Mouse (Mus musculus) lung, postnatal 25 days (tissue): ENCODE data around the gene Ankrd65.
A peak's percentile ranks its signal among the peaks of the same experiment; 100 is the strongest.
"Not testable (repeated sequence)": the region's sequence is repeated elsewhere in the genome, so short reads cannot be mapped to it uniquely, and the experiment has no call there.

Experiments
- DNase-seq: peaks from one replicate; pipeline ENCODE4 v3.0.0; 2022; ENCODE audit warnings: low spot score

Gene Ankrd65

GRCm38 (mm10) chr4:155790021-155790489, at the start of gene Ankrd65:
TSS of gene Ankrd65 (plus strand) at chr4:155790439.
- no peak for DNase-seq

GRCm38 (mm10) chr4:155740681-155741080, 49.6 kb upstream of the Ankrd65 start:
- not testable (repeated sequence) for DNase-seq

- no peak for DNase-seq
These were observed 47.6 kb upstream of the Ankrd65 start for GRCm38 (mm10) chr4:155742684-155743083.

DNA sequence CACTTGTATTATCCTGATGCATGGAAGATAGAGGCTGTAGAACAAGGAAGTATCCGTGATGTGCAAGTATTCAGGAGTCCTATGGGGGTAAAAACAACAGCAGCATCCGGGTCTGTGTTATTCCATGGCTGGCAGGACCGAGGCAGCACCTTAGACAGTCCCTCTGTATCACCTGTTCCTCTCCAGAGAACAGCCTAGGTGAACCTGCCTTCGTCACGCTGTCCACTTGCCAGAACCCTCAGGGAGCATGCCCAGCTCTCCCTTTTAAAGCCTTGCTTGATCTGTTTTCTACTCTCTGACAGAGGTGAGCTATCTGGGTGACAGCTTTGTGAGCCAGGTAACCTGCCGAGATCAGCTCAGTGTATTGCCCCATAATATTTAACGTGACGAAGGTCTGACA, 45.8 kb upstream of the Ankrd65 start:
- DNase-seq = no peak

DNA sequence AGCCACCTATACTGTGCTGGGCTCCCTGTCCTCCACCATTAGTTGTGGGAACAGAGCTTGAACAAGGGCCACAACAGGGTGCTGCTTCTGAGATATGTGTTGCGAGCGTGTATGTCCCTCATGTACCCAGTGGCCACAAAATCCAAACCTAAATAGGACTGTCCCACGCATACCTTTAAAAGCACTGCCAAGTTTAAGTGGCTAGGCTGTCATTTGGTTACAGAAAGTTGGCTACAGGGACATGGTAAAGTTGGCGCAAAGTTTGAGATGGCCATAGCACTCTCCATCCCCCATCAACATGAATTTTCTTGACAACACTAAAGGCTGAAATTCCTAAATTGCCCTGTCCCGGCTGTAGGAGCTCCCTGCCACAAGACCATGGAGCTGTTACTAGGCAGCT, 45.1 kb upstream of the Ankrd65 start:
- DNase-seq = no peak

DNA sequence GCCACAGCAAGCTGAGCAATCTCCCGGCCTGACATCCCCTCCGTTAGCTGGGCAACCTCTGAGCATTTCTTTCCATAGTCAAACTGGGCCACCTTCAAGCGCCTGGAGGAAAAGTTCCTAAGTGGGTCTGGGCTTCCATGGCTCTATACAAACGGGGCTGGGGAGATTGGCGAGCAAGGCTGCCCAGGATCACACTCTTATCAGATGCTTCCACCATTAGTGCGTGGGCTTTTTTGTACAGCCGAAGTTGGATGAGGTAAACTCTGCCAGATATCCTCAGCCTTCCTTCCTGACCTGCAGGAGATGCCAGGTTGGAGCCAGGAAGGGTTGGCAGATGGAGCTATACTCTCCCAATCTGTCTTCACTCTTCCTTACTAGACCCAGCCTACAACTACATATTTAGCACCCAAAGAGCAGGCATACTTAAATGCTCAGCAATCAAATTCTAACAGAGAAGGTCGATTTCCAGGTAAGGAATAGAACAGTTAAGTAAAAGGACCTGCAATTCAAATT, 44.1 kb upstream of the Ankrd65 start:
- DNase-seq = no peak

DNA sequence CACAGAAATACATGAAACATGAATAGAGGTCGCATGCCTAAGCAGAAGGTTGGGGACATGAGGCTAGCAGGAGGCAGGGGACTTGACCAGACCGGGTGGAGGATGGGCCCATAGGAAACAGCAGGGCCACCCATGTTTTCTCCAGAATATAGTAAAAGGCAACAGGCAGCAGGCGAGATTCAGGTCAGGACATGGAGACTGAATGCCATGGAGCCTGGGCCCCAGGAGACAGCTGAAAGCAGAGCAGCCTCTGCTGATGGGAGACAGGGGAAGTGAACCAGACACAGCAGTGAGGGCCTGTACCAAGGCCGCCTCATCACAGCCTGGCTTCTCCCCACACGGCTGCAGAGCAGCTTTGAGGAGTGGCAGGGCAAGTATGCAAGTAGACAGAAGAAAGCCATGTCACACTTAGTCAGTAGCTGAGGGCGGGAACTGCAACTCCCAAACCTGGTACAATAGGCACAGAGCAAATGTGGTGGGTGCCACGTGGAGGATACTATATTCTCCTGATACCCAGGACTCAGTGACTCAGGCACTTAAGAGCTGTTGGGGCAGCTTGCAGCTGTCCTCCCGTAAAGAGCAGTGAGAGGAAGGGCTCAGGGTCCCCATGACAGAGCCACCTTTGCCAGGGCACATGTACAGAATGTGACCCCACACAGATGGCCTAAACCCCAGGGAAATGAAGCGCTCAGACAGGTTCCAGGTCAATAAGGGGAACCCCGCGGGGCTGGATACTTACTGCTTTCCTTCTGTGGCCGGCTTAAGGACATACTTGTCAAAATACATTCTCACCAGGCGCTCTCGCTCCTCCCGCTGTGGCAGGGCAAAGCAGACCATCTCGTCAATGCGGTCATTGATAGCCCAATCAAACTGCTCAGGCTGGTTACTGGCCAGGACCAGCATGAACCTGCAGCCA, 43.4 kb upstream of the Ankrd65 start:
- DNase-seq = no peak

DNA sequence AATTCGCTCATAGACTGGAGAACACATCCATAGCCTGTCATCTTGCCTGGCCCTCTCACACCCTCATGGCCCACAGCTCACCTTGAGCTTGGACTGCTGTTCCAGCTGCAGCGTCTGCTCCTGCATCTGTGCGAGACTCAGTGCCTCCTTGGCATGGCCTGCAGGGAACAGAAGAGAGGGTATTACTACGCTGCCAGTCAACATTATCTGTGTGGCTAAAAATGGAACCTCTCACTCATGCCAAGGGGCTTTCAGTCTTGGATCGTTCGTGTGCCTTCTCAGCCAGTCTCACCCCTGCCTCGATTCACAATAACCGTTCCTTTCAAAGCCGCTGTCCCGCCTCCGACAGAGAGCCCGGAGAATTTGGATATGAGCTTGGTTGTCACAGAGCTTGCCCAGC, 33.2 kb upstream of the Ankrd65 start:
- no peak for DNase-seq

GRCm38 (mm10) chr4:155759862-155760612, 30.2 kb upstream of the Ankrd65 start:
- DNase-seq = peak; percentile 30

- peak; percentile 97 for DNase-seq
These were observed 29.5 kb upstream of the Ankrd65 start, which contains the start of gene Atad3a for GRCm38 (mm10) chr4:155760613-155761355. TSS of gene Atad3a (minus strand) at chr4:155761093.

GRCm38 (mm10) chr4:155761356-155762099, 28.7 kb upstream of the Ankrd65 start:
- no peak for DNase-seq

DNA sequence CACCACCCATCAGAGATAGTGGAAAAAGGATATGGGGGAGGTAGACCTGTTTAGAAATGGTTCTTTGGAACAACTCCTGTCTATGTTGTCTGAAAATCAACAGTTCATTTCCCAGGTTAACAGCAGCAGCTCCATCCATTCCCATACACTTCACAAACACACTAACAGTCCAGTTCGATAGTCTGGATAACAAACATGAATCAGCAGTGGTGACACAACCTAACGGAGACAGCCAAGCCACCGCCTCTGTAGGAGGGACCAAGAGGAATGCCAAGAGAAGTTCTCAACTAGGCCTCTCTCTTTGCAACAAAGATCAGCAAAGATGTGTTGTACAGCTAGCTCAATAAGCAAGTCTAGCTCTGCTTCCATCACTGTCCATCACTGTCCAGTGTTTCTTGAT, 27.9 kb upstream of the Ankrd65 start:
- no peak for DNase-seq

GRCm38 (mm10) chr4:155769496-155769879, 20.8 kb upstream of the Ankrd65 start:
- no peak for DNase-seq

- peak; percentile 92 for DNase-seq
These were observed 20.2 kb upstream of the Ankrd65 start for GRCm38 (mm10) chr4:155769880-155770512.

DNA sequence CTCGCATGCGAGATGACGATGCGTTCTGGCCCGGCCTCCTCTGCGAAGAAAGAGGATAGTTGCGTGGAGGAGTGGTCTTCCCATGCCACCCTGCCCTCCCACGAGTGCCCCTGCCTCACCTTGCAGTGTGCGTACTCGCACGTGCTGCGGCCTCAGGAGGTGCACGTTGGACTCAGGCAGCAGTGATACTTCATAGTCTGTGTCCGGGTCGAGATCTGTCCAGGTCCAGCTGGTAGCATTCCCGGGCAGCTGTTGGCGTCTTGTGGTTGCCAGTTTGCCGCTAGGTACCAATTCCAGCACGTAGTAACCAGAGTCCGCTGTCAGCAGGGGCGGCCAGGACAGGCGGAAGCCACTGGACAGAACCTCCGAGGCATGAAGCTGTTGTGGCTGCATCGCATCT, 19.6 kb upstream of the Ankrd65 start:
- no peak for DNase-seq

- DNase-seq = no peak
These were observed 18.5 kb upstream of the Ankrd65 start for GRCm38 (mm10) chr4:155771706-155772105.

DNA sequence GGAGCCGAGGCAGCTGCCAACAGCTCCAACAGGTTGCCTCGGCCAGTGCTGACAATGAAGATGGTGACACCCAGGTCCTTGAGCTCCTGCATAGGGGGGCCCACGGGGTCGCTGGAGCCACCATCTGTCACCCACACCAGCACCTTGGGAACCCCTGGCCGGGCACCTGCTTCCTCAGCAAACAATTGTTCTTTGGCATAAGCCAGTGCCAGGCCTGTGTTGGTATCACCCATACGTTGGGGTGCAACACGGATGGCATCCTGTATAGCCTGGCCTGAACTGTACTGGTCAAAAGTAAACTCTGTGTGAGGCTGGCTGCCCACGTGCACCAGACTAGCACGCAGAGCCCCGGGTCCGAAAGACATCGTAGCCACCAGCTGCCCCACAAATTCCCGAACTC, 17.5 kb upstream of the Ankrd65 start:
- no peak for DNase-seq

DNA sequence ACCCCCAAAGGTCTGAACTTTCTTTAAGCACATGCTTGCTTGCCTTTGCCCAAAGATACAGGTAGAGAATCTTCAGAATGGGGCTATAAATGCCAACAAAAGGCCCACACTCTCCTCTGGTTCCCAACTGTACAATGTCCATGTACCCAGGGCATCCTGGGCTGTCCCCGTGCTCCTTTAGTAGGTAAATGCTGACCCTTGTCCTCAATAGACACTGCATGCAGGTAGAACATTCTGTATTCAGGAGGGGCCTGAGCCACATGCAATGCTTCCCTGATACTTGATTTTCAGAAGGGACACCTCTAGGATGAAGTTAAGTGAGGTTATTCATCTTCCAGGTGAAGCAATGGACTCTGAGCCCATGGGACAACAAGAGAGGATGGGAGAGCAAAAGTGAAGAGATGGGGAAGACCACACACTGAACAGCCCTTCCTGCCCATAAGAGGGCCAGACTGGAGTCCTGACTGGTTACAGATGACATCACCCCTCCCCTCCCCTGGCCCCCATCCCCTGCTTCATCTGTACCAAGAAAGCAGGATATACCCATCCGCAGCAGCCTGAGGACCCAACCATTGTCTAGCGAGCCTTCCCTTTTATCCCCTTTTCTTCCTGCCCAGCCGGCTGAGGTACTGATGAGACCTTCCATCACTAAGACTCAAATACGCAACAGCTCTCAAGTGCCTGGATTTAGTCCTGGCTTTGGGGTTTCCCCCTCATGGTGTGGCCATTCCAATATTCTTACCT, 16.7 kb upstream of the Ankrd65 start:
- DNase-seq = no peak

DNA sequence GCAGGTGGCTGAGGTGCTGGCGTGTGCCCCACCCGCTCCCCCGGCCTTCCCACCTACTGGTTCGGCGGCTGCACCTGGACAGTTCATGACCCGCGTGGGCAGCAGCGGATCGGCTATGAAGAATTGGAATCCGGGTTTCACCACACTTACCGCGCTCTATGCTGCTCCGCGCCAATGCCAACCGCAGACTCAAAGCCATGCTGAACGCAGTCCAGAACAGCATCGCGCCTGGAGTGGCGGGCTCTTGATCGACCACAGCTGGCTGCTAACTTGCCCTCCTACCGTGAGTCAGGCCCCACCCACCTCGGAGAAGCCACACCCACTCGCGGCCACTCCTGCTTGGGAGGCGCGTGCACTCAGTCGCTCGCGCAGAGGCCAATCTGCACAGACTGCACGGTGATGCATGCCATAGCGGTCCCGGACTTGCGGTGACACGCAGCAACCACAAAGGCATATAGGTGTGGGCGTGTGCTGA, 15.9 kb upstream of the Ankrd65 start, which contains the start of gene Vwa1:
Vwa1 (minus strand) TSS at position 419 of the 475 bp plus-strand sequence.
- DNase-seq = peak; percentile 92
